Mouse (Mus musculus) spleen, embryonic (tissue): ENCODE data around the gene Prdx2.

Experiments used
- CTCF ChIA-PET: fragments of 350-600 bp; sonication (Branson Sonifier 250); formaldehyde crosslinking; loops from one replicate; lab custom pipeline; 2022; lab: Charles Lee

Prdx2 gene

GRCm38 (mm10) chr8:84976763-84977434 lies 7.5 kb downstream of the Prdx2 start:
- CTCF ChIA-PET, result interaction anchor here (8.1 kb wide), 1 partner anchor 11 kb away, joined by 113 read pairs; the partner anchor contains the start of gene Hook2

DNA sequence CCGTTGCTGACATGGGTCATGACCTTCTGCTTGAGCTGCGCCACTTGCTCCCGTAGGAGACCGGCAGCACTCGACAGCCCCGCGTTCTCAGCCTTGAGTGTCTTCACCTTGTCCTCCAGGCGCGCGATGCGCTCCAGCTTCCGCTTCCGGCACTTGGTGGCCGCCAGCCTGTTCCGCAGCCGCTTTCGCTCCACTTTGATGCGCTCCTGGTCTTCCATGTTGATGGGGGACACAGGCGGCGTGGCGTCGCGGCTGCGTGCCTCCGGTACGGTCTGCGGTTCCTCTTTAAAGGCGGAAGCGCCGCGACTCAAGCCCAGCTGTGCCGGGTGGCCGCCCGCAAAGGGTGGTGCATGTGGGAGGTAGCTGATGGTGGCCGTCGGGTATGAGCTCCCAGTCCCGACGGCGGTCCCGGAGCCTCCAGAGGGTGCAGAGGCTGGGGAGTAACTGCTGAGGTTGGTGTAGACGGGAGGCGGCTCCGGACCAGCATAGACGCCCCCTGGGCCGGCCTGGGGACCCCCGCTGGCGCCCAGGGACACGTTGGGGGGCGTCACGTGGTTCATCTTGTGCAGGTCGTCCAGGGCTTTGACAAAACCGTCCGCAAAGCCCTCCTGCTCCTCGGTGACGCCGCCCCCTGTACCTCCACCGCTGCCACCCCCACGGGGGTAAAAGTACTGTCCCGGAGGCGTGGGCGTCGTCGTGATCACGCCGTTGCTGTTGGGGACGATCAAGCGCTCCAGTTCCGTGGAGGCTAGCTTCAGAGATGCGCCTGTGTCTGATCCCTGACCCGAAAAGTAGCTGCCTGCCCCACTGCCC lies 8.3 kb downstream of the Prdx2 start:
- CTCF ChIA-PET, result interaction anchor here (8.1 kb wide), 1 partner anchor 10 kb away, joined by 113 read pairs; the partner anchor contains the start of gene Hook2

GRCm38 (mm10) chr8:84978248-84978940 lies 9.0 kb downstream of the Prdx2 start, which contains the start of gene Junb:
TSS of gene Junb (minus strand) at chr8:84978718.
- CTCF ChIA-PET, result interaction anchor here (8.1 kb wide), 1 partner anchor 10 kb away, joined by 113 read pairs; the partner anchor contains the start of gene Hook2

DNA sequence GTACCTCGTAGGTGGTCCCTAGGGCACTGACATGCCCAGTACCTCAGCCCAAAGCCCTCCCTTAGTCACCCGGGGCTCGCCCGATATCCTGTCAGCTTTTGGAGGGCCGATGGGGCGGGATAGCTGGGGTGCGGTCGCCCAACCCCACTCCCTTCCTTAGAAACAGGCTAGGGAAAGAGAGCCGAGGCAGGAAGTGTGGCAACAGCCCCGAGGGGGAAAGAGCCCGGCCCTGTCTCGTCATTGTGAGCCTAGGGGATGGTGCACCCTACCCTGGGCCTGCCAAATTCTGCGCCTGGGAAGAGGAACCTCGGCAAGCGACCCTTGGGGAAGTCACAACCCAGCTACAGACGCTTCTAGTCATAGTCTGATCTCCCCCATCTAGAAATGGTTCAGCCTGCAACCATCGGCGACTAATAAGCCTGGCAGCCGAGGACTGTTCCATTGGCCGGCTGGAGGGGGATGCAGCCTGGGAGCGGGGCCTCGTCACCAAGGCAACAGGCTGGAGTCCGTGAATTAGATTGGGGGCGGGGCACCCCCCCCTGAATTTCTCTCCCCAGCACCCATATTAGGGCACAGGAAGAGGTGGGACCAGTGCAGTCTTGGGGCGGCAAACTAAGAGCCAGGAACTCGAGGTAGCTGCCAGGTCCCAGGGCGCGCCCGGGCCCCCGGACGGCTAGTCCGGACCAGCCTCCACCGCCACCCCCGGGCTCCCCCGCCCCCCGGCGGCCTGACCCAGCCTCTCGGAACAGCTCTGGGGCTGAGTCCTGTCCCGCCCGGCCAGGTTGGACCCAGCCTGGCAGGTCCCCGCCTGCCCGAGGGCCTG lies 10.4 kb downstream of the Prdx2 start:
- CTCF ChIA-PET, result interaction anchor here (8.1 kb wide), 1 partner anchor 8 kb away, joined by 113 read pairs; the partner anchor contains the start of gene Hook2

- CTCF ChIA-PET, result interaction anchor here (1.2 to 8.1 kb wide), 2 partner anchors 7 to 9 kb away, joined by 7 to 113 read pairs; partner anchors contain the start of gene Hook2
Observed at GRCm38 (mm10) chr8:84980622-84981358, 11.4 kb downstream of the Prdx2 start.

GRCm38 (mm10) chr8:84981644-84982498 lies 12.5 kb downstream of the Prdx2 start:
- CTCF ChIA-PET, result interaction anchor here (1.2 kb wide), 1 partner anchor 8 kb away, joined by 7 read pairs; the partner anchor contains the start of gene Hook2

DNA sequence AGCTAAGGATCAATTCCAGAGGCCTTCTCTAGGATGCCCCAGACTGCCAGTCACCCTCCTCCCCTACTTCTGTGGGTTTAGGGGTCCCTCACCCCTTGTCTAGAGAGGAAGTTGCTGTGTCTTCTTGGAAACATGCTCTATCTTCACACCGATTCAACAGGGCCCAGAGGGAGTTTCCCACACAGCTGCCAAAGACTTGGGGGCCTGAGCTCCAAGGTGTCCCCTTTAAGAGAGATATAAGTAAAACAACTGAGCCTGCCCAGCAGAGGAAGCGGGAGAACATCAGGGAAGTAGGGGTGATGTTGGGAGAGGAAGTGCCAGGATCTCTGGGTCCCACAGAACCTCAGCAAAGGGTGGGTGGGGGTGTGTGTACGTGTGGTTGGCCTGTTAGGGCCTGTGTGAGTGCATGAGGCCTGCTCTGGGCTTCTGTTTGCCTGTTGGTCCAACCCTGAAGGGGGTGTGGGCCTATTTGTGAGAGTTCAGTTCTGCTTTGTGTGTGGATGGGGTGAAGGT lies 13.2 kb downstream of the Prdx2 start:
- CTCF ChIA-PET, result no interaction called here

DNA sequence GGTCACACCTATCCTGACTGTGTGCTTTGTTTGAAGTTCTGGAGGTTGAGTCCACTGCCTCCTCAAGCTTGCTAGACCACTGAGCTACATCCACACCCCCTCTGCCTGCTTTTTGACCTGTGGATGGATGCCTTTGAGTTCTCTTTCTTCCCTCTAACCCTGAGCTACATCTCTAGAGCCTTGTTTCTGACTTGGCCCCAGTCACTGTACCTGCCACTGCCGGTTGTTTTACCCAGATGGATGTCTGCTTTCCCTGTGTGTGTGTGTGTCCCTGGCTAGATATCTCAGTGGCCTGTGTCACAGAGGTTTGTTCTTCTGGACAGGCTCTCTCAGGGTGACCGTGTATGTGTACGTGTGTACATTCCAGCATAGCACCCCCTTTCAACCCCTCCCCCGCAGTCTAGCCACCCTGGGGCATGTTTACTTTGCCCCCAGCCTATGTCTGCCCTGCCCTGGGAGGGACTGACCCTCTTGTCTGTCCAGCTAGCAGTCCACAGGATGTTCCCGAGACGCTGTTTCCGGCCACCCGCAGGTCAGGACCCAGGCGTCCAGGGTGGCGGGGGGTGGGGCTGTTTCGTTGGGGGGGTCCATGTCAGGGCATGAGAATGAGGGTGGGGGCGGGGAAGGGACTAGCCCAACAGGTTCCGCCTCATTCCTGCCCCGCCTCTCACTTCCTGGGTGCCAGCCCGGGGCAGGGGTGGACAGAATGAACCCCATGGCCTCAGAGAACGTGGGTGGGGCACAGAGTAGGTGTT lies 15.1 kb downstream of the Prdx2 start:
- CTCF ChIA-PET, result interaction anchor here (0.7 to 8.0 kb wide), 2 partner anchors 8 to 78 kb away, joined by 5 to 113 read pairs; partner anchors contain the start of gene Junb

DNA sequence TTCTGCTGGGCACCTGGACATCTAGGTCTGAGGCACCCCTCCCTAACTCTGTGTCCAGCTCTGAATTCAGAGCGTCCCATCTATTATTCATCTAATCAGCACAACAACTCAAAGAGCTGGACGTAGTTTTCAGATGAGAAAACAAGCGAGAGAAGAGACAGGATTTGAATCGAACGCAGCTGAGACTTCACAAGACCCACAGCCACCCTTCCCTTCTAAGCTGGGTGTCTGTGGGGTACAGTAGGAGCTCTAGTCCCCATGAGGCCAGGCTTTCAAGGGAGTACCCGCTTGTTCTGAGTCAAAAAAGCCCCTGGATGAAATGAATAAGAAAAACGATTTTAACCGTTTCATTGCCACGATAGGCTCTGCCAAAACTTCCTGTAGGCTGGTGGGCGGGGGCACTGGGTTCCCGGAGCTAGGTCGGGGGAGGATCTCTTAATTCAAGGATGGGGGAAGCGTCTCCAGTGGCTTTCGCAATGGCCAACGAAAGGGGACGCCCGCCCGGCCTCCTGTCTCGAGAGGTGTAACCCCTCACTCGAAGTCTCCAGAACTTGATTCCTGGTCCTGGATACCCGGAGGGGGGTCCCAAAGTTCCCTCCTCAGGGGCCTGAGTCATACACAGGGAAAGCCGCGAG lies 15.8 kb downstream of the Prdx2 start:
- CTCF ChIA-PET, result interaction anchor here (8.0 kb wide), 1 partner anchor 9 kb away, joined by 113 read pairs; the partner anchor contains the start of gene Junb

GRCm38 (mm10) chr8:84985684-84986378 lies 16.4 kb downstream of the Prdx2 start:
- CTCF ChIA-PET, result interaction anchor here (8.0 kb wide), 1 partner anchor 9 kb away, joined by 113 read pairs; the partner anchor contains the start of gene Junb

DNA sequence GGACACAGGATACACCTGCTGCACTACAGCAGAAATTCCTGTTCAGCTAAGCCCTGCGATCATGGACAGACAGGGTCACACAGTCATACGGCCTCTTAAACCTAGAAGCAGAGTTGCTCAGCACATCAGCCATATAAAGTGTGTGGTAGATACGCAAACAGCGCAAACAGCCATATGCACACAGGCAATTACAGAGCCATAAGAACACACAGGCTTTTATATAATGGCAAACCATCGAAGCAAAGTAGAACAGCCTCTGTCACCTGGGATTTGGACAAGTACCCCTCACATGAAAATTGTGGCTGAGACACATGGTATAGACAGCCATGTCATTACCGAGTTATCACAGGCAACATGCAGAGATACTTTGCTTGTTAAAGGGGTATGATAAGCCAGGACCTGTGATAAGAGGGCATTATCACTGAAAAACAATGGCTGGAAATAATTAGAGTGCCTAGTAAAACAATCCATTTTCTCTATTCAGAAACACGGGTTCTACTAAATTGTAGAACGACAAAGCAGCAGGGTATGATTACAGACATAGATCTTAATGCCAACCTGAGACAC lies 17.1 kb downstream of the Prdx2 start:
- CTCF ChIA-PET, result interaction anchor here (8.0 kb wide), 1 partner anchor 10 kb away, joined by 113 read pairs; the partner anchor contains the start of gene Junb

DNA sequence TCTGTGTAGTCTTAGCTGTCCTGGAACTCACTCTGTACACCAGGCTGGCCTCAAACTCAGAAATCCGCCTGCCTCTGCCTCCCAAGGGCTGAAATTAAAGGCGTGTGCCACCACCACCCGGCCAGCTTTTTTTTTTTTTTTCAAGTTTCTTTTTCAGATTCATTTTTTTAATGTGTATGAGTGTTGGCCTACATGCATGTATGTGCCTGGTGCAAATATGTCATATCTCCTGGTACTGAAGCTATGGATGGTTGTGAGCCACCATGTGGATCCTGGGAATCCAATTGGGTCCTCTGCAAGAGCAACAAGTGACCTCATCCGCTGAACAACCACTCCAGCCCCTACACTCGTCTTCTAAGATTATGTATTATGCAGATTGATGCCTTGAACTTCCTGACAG lies 18.0 kb downstream of the Prdx2 start:
- CTCF ChIA-PET, result interaction anchor here (0.6 to 8.0 kb wide), 2 partner anchors 11 to 20 kb away, joined by 4 to 113 read pairs; partner anchors contain the start of gene Junb

DNA sequence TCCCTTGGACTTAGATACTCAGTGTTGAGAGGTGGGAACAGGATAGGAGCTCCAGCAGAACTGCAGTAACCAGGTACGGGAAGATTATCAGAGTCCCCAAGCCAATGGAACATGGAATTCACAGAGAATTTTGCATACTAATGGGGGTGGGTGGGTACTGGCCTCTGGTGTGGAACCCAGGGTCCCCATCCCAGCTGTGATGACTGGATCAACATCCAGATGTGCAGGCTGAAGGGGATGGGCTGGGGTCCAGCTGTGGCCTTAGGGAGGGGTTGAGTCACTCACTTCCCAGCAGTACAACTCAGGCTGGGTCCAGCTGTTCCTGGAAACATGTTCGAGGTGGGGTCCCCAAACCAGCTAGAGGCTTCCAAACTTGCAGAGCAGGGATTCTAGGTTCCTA lies 18.5 kb downstream of the Prdx2 start:
- CTCF ChIA-PET, result interaction anchor here (0.9 to 8.0 kb wide), 2 partner anchors 12 to 21 kb away, joined by 4 to 113 read pairs; partner anchors contain the start of gene Junb

DNA sequence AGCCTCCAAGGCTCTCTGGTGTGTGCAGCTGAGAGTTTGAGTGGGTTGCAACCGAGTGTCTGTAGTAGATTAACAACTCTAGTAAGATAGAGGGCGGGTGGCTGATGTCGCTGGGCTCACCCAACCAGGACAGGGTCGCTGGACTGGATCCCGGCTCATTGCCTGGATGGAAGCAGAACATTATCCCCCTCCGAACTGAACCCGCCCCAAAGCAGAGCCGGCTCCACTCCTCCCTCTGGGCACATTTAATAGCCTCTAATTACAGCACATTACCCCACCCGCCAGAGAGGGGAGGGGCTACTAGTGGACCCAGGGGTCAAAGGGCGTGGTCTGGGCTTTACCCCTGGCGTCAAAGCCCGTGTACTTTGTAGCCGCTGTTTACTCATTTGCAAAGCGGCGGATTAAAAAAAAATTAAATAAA lies 19.9 kb downstream of the Prdx2 start:
- CTCF ChIA-PET, result interaction anchor here (0.6 to 8.0 kb wide), 5 partner anchors 8 to 118 kb away, joined by 3 to 113 read pairs (median 4); partner anchors contain the start of genes Junb, Syce2 and Wdr83

- CTCF ChIA-PET, result interaction anchor here (0.6 to 8.0 kb wide), 5 partner anchors 9 to 504 kb away, joined by 3 to 113 read pairs (median 3); partner anchors contain the start of genes Gm49661, Junb, Prdx2 and Syce2
Observed at GRCm38 (mm10) chr8:84989810-84990209, 20.4 kb downstream of the Prdx2 start.
